Mouse (Mus musculus): ENCODE data around the gene Kirrel3.

GRCm38 (mm10) chr9:34953420-34953819 is 467.7 kb downstream of the Kirrel3 start:
- TF ChIP-seq CTCF (IDR thresholded peaks at IDR 0.05; ENCODE audit: low read depth): no peak
- TF ChIP-seq EP300 (IDR thresholded peaks at IDR 0.05; ENCODE audit: low read depth): no peak
